Comparison of ENCODE assay signal across 23 mouse cellular contexts in the genomic region with DNA sequence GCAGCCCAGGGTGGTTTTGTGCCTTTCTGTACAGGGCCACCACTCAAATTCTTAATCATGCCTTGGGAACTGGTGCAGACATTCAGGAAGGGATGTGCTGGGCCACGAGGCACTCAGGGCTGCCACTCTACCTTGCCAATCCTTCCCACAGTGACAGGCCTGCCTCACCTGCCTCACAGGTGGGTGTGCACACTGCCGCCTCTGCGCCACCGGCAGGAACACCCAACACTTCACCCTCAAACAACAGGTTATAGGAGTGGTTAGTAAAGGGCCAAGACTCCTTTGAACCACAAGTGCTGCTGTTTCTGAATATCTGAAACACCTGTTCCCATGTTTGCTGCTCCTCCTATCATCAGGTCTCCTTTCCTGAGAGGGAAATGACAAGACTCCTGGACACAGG. TPM values are rescaled to one million over a fixed set of nuclear protein-coding genes. Genes with fewer than 3 reads are reported as not detected.
DNase-seq lines count a peak whose midpoint lies in the region; ATAC-seq and TF ChIP-seq lines count a peak whose summit lies in the region.
"Had no signal": no experiment of that assay in that cellular context is flagged by ENCODE, and none has a peak within 500 bp of the region (broad histone marks: within the 10 kb centered on the region; RNA-seq: fewer than 3 reads in every experiment).

No protein-coding gene starts in this region.

- no peak for TF ChIP-seq CTCF in small intestine, adult 2 months (IDR thresholded peaks at IDR 0.05; ENCODE audit: extremely low read depth, insufficient read length, insufficient replicate concordance, low read depth, low read length)

- no peaks in the 10 kb centered on the region for H3K9me3 ChIP-seq in midbrain, embryonic 11.5 days (ENCODE audit: control insufficient read depth, low read length)
- H3K9me3 ChIP-seq in midbrain, embryonic 16.5 days (replicated peaks; ENCODE audit: control insufficient read depth, low read length, poor library complexity, severe bottlenecking), result no peaks in the 10 kb centered on the region
- H3K9me3 ChIP-seq in midbrain, embryonic 15.5 days, result no peaks in the 10 kb centered on the region
- H3K9me3 ChIP-seq: heart, embryonic 10.5 days; hindbrain, embryonic 15.5 days; limb, embryonic 13.5 days had no signal

- ATAC-seq in midbrain, embryonic 11.5 days (ENCODE audit: low FRiP score), result no peak
- no peak for ATAC-seq in midbrain, embryonic 16.5 days
- ATAC-seq in erythroid progenitor cell, adult 5-6 weeks (replicated peaks; ENCODE audit: low FRiP score, poor library complexity, severe bottlenecking), result no peak
- no peak for ATAC-seq in midbrain, embryonic 15.5 days (replicated peaks)
- ATAC-seq: forebrain, postnatal 0 days; intestine, embryonic 16.5 days had no signal

- no peak overlapping the region for H3K27ac ChIP-seq in midbrain, embryonic 11.5 days (ENCODE audit: low read depth, low read length)
- H3K27ac ChIP-seq in midbrain, embryonic 16.5 days (ENCODE audit: low read length), result no peak overlapping the region
- 0 out of 2 replicates have a peak overlapping the region, but pooled peaks have one; percentile 0 for H3K27ac ChIP-seq in small intestine, adult 2 months (ENCODE audit: insufficient read depth, low read depth, low read length)
- no peak overlapping the region for H3K27ac ChIP-seq in midbrain, embryonic 15.5 days
- H3K27ac ChIP-seq: heart, embryonic 10.5 days; hindbrain, embryonic 15.5 days; limb, embryonic 13.5 days; liver, embryonic 14.5 days; macrophage had no signal

- H3K27me3 ChIP-seq in midbrain, embryonic 11.5 days (ENCODE audit: control insufficient read depth, insufficient read depth, low read length), result peaks cover 7% of the 10 kb centered on the region; the same call in 1 of the 2 replicates
- 0 out of 2 replicates have a peak, but pooled peaks cover 2% of the 10 kb centered on the region for H3K27me3 ChIP-seq in midbrain, embryonic 16.5 days (ENCODE audit: control insufficient read depth, insufficient read depth, low read depth, low read length)
- H3K27me3 ChIP-seq in small intestine, adult 2 months (ENCODE audit: control insufficient read depth, insufficient read depth, low read length), result no peaks in the 10 kb centered on the region
- H3K27me3 ChIP-seq in midbrain, embryonic 15.5 days (replicated peaks), result peaks cover 10% of the 10 kb centered on the region

- H3K4me3 ChIP-seq in midbrain, embryonic 11.5 days (ENCODE audit: low read depth, low read length), result no peak overlapping the region
- no peak overlapping the region for H3K4me3 ChIP-seq in midbrain, embryonic 16.5 days (ENCODE audit: low read depth, low read length)
- H3K4me3 ChIP-seq in small intestine, adult 2 months (ENCODE audit: low read depth, low read length), result peak overlapping the region; percentile 11; the same call in 1 of the 2 replicates
- no peak overlapping the region for H3K4me3 ChIP-seq in midbrain, embryonic 15.5 days
- H3K4me3 ChIP-seq: heart, embryonic 10.5 days; hindbrain, embryonic 15.5 days; limb, embryonic 13.5 days had no signal

- H3K36me3 ChIP-seq in midbrain, embryonic 11.5 days (ENCODE audit: control insufficient read depth, insufficient read depth, low read length), result peaks cover 4% of the 10 kb centered on the region
- no peaks in the 10 kb centered on the region for H3K36me3 ChIP-seq in midbrain, embryonic 16.5 days (ENCODE audit: control insufficient read depth, insufficient read depth, low read length)
- H3K36me3 ChIP-seq in small intestine, adult 2 months (ENCODE audit: control insufficient read depth, insufficient read depth, low read length), result peaks cover 6% of the 10 kb centered on the region; the same call in 1 of the 2 replicates
- no peaks in the 10 kb centered on the region for H3K36me3 ChIP-seq in midbrain, embryonic 15.5 days (replicated peaks)
- H3K36me3 ChIP-seq: hindbrain, embryonic 15.5 days had no signal

- peak; percentile 19 for DNase-seq in midbrain, embryonic 11.5 days (ENCODE audit: low spot score, missing footprints)
- DNase-seq in T-cell, adult 2 months (ENCODE audit: low spot score), result peak; percentile 10
- DNase-seq in lung, postnatal 10 days, result peak; percentile 16
- DNase-seq: adrenal gland, postnatal 14 days; cerebellum, adult 11 months; cerebellum, postnatal 14 days; embryo, embryonic 11 days; forebrain, postnatal 0 days; heart, postnatal 10 days; right cerebral cortex, postnatal 4 days had no signal

- TF ChIP-seq POLR2A in small intestine, adult 2 months (IDR thresholded peaks at IDR 0.05; ENCODE audit: low read depth, low read length), result no peak

- WGBS in midbrain, embryonic 11.5 days, result 95% methylated on average over 4 of the region's 4 CpGs
- WGBS in midbrain, embryonic 16.5 days, result 88% methylated on average over 4 of the region's 4 CpGs
- 37% methylated on average over 4 of the region's 4 CpGs for WGBS in small intestine, adult 2 months
- 86% methylated on average over 4 of the region's 4 CpGs for WGBS in midbrain, embryonic 15.5 days

- H3K9ac ChIP-seq in midbrain, embryonic 11.5 days (ENCODE audit: low read length), result no peak overlapping the region
- H3K9ac ChIP-seq in midbrain, embryonic 16.5 days (ENCODE audit: low read depth, low read length), result no peak overlapping the region
- H3K9ac ChIP-seq in midbrain, embryonic 15.5 days, result no peak overlapping the region
- H3K9ac ChIP-seq: forebrain, postnatal 0 days; hindbrain, embryonic 15.5 days; limb, embryonic 13.5 days; liver, embryonic 14.5 days had no signal

- peaks cover 11% of the 10 kb centered on the region for H3K4me1 ChIP-seq in midbrain, embryonic 11.5 days (ENCODE audit: control insufficient read depth, insufficient read depth, low read length)
- peaks cover 18% of the 10 kb centered on the region for H3K4me1 ChIP-seq in midbrain, embryonic 16.5 days (ENCODE audit: control insufficient read depth, insufficient read depth, low read length)
- H3K4me1 ChIP-seq in small intestine, adult 2 months (ENCODE audit: control insufficient read depth, insufficient read depth, insufficient read length, low read length), result peaks cover 5% of the 10 kb centered on the region
- H3K4me1 ChIP-seq in midbrain, embryonic 15.5 days, result peaks cover 25% of the 10 kb centered on the region

- no peak overlapping the region for H3K4me2 ChIP-seq in midbrain, embryonic 11.5 days
- H3K4me2 ChIP-seq in midbrain, embryonic 16.5 days (ENCODE audit: low read length), result no peak overlapping the region
- H3K4me2 ChIP-seq in midbrain, embryonic 15.5 days, result no peak overlapping the region
- H3K4me2 ChIP-seq: hindbrain, embryonic 15.5 days; limb, embryonic 13.5 days had no signal

RNA-seq across cellular contexts. Expression of a gene that starts 2.6 kb away (rescaled TPM):
- polyA plus RNA-seq in midbrain, embryonic 11.5 days (2014; fragmentation: Nextera tagmentation; extraction: Ambion mirVana), result 76.2 and 86.7 TPM in 2 replicates
- polyA plus RNA-seq in midbrain, embryonic 16.5 days (2015; fragmentation: Nextera tagmentation; extraction: Ambion mirVana), result 197 and 206 TPM in 2 replicates
- polyA plus RNA-seq in small intestine, adult 2 months (2012; rRNA removed), result 13.4 and 20.9 TPM in 2 replicates
- 8.4 and 15.9 TPM in 2 replicates for total RNA-seq in erythroid progenitor cell, adult 5-6 weeks (2015; ENCODE audit: low replicate concordance)
- 24.1 and 26.2 TPM in 2 replicates for total RNA-seq in erythroid progenitor cell, adult 5-6 weeks (2017; ENCODE audit: low replicate concordance)
- polyA plus RNA-seq in midbrain, embryonic 15.5 days (2015; fragmentation: Nextera tagmentation; extraction: Ambion mirVana), result 212 and 213 TPM in 2 replicates

RNA-seq across cellular contexts. Expression of a gene that starts 2.6 kb away (rescaled TPM):
- polyA plus RNA-seq in midbrain, embryonic 11.5 days (2014; fragmentation: Nextera tagmentation; extraction: Ambion mirVana), result 0.19 TPM in 1 of 2 replicates, not detected in the other
- 0.75 and 0.83 TPM in 2 replicates for polyA plus RNA-seq in midbrain, embryonic 16.5 days (2015; fragmentation: Nextera tagmentation; extraction: Ambion mirVana)
- 3.7 and 9.4 TPM in 2 replicates for polyA plus RNA-seq in small intestine, adult 2 months (2012; rRNA removed)
- total RNA-seq in erythroid progenitor cell, adult 5-6 weeks (2015; ENCODE audit: low replicate concordance), result not detected in 2 replicates
- not detected in 2 replicates for total RNA-seq in erythroid progenitor cell, adult 5-6 weeks (2017; ENCODE audit: low replicate concordance)
- polyA plus RNA-seq in midbrain, embryonic 15.5 days (2015; fragmentation: Nextera tagmentation; extraction: Ambion mirVana), result 0.54 and 0.55 TPM in 2 replicates
- total RNA-seq: adrenal gland, postnatal 14 days; forebrain, postnatal 0 days; gastrocnemius, postnatal 4 days; heart, postnatal 10 days; left cerebral cortex, postnatal 10 days had no signal
- polyA plus RNA-seq: macrophage had no signal

RNA-seq across cellular contexts. Expression of a gene that starts 13.9 kb away (rescaled TPM):
- polyA plus RNA-seq in midbrain, embryonic 11.5 days (2014; fragmentation: Nextera tagmentation; extraction: Ambion mirVana), result 83.3 and 84.6 TPM in 2 replicates
- 51.4 and 61.3 TPM in 2 replicates for polyA plus RNA-seq in midbrain, embryonic 16.5 days (2015; fragmentation: Nextera tagmentation; extraction: Ambion mirVana)
- polyA plus RNA-seq in small intestine, adult 2 months (2012; rRNA removed), result 24.4 and 43.1 TPM in 2 replicates
- 30.3 and 88.4 TPM in 2 replicates for total RNA-seq in erythroid progenitor cell, adult 5-6 weeks (2015; ENCODE audit: low replicate concordance)
- total RNA-seq in erythroid progenitor cell, adult 5-6 weeks (2017; ENCODE audit: low replicate concordance), result 35.7 and 42.7 TPM in 2 replicates
- 59.5 and 61.1 TPM in 2 replicates for polyA plus RNA-seq in midbrain, embryonic 15.5 days (2015; fragmentation: Nextera tagmentation; extraction: Ambion mirVana)

RNA-seq across cellular contexts. Expression of a gene that starts 32.6 kb away (rescaled TPM):
- 11.1 and 13.4 TPM in 2 replicates for polyA plus RNA-seq in midbrain, embryonic 11.5 days (2014; fragmentation: Nextera tagmentation; extraction: Ambion mirVana)
- 14.3 and 14.6 TPM in 2 replicates for polyA plus RNA-seq in midbrain, embryonic 16.5 days (2015; fragmentation: Nextera tagmentation; extraction: Ambion mirVana)
- 15.9 and 23.6 TPM in 2 replicates for polyA plus RNA-seq in small intestine, adult 2 months (2012; rRNA removed)
- 2.5 and 4.3 TPM in 2 replicates for total RNA-seq in erythroid progenitor cell, adult 5-6 weeks (2015; ENCODE audit: low replicate concordance)
- 2.4 and 3.0 TPM in 2 replicates for total RNA-seq in erythroid progenitor cell, adult 5-6 weeks (2017; ENCODE audit: low replicate concordance)
- 16.6 and 17.7 TPM in 2 replicates for polyA plus RNA-seq in midbrain, embryonic 15.5 days (2015; fragmentation: Nextera tagmentation; extraction: Ambion mirVana)

RNA-seq across cellular contexts. Expression of a gene that starts 40.1 kb away (rescaled TPM):
- 0.11 and 0.27 TPM in 2 replicates for polyA plus RNA-seq in midbrain, embryonic 11.5 days (2014; fragmentation: Nextera tagmentation; extraction: Ambion mirVana)
- polyA plus RNA-seq in midbrain, embryonic 16.5 days (2015; fragmentation: Nextera tagmentation; extraction: Ambion mirVana), result 0.10 and 0.19 TPM in 2 replicates
- polyA plus RNA-seq in small intestine, adult 2 months (2012; rRNA removed), result 0.27 and 0.96 TPM in 2 replicates
- not detected in 2 replicates for total RNA-seq in erythroid progenitor cell, adult 5-6 weeks (2015; ENCODE audit: low replicate concordance)
- not detected in 2 replicates for total RNA-seq in erythroid progenitor cell, adult 5-6 weeks (2017; ENCODE audit: low replicate concordance)
- polyA plus RNA-seq in midbrain, embryonic 15.5 days (2015; fragmentation: Nextera tagmentation; extraction: Ambion mirVana), result 0.23 and 0.31 TPM in 2 replicates
- total RNA-seq: adrenal gland, postnatal 14 days; forebrain, postnatal 0 days; gastrocnemius, postnatal 4 days; heart, postnatal 10 days; left cerebral cortex, postnatal 10 days had no signal
- polyA plus RNA-seq: C2C12; heart, embryonic 10.5 days; liver, embryonic 14.5 days; macrophage had no signal
